Mouse (Mus musculus): Measurements from ENCODE around the gene Slc8b1.

DNA sequence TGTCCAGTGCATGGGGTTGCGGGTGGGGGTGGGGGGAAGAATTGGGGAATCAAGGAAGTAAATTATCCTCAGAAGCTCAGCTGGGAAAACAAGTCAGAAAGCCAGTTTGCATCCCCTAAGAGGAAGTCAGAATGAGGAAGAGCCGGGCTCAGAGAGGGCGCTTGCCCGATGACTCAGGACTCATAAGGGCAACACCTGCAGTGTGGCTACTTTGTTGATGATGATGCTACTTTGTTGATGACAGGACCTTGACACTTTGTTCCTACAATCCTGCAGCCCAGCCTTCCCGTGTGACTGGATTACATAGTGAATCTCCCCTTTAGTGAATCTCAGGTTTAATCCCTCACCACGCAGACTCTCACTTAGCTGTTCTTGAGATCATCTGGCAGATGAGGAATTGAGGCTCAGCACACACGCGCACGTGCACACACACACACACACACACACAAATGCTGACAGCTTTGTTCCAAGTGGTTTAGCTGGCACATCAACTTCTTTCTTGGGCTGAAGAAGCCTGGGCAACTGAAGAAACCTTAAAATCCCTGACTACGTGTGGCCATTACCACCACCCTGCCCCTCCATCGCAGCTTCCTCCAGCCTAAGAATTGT, 59.4 kb downstream of the Slc8b1 start:
- TF ChIP-seq MAFK (IDR thresholded peaks at IDR 0.05; ENCODE audit: insufficient read depth, low read depth, low read length) (no peak), ZNF384 (IDR thresholded peaks at IDR 0.05; ENCODE audit: low read depth, low read length) (no peak)
